Mouse (Mus musculus): ENCODE data around the gene Auh.

GRCm38 (mm10) chr13:52828946-52829523 is 100.4 kb downstream of the Auh start:
- TF ChIP-seq POLR2A (IDR thresholded peaks at IDR 0.05; ENCODE audit: low read depth, low read length) (no peak), CTCF (IDR thresholded peaks at IDR 0.05; ENCODE audit: borderline replicate concordance, insufficient read depth, low read length) (no peak)

Data from embryonic fibroblast, embryonic 13.5 days (primary cell).